23 mouse cellular contexts compared by ENCODE assay signal in genomic region chr9:73927276-73927675, GRCm38 (mm10). TPM values are rescaled to one million over a fixed set of nuclear protein-coding genes. Genes with fewer than 3 reads are reported as not detected.
A peak's percentile ranks its signal among the peaks of the same experiment; 100 is the strongest.
DNase-seq lines count a peak whose midpoint lies in the region.
"Had no signal": no experiment of that assay in that cellular context is flagged by ENCODE, and none has a peak within 500 bp of the region (broad histone marks: within the 10 kb centered on the region; RNA-seq: fewer than 3 reads in every experiment).

No protein-coding gene starts in this region.

- peak; percentile 83 for DNase-seq in left cerebral cortex, postnatal 4 days
- DNase-seq in left cerebral cortex, adult 9 months (ENCODE audit: low spot score in 2 of 2), result no peak
- peak; percentile 92 to 97 for DNase-seq in cerebellum, adult 18-20 months
- peak; percentile 90 to 95 for DNase-seq in cerebellum, postnatal 10 days
- no peak for DNase-seq in spleen, postnatal 36 days (ENCODE audit: low spot score in 2 of 2)
- DNase-seq in urinary bladder, postnatal 4 days (ENCODE audit: low spot score in 2 of 2), result no peak
- DNase-seq in kidney, adult 11 months, result no peak
- DNase-seq: adrenal gland, postnatal 14 days; forebrain, postnatal 0 days; gastrocnemius, postnatal 14 days; heart, adult 2 months; kidney, adult 2 months; kidney, postnatal 4 days; liver, embryonic 13.5 days; lung, adult 18-20 months; lung, postnatal 4 days; retina, postnatal 1 day; right cerebral cortex, postnatal 14 days; thymus, adult 18-20 months; thymus, postnatal 25 days had no signal

- intact Hi-C loops in left cerebral cortex, postnatal 4 days (cut with DNase I), result no loop called here

RNA-seq across cellular contexts. Expression of gene Unc13c, which starts 41.5 kb away (rescaled TPM):
- 10 to 100 TPM; 14.4 to 16.8 TPM for total RNA-seq in left cerebral cortex, postnatal 4 days (2021)
- total RNA-seq: hematopoietic stem cell, adult 5-6 weeks; MEL; monocyte, adult 5-6 weeks had no signal

Comparison
In these comparisons a context has a peak if more than half of its experiments do, and no peak if none do; other contexts are left out.
1. DNase-seq: peak in left cerebral cortex, postnatal 4 days (single experiment), cerebellum, adult 18-20 months (2 of 2) and cerebellum, postnatal 10 days (2 of 2); none in left cerebral cortex, adult 9 months (0 of 2), spleen, postnatal 36 days (0 of 2), urinary bladder, postnatal 4 days (0 of 2) and kidney, adult 11 months (single experiment).